In the genomic region with DNA sequence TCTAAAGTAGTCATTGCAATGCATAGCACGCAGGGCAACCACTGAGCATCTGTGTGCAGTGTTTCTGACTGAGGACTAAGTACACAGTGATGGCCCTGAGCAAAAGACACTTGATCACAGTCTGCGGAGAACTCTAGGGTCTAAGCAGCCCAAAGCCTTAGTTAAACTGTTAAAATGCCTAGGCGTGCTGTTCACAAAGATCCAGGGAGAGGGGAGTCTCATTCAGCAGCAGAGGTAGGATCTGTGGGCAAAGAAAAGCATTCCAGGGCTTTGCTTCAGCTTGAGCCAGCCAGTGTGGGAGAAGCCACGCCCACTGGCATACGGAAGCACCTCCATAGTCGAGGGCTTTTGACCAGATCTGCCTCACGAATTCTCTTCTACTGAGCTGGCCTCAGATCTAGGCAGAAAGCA, we compare ENCODE assay signal across 10 mouse cellular contexts. TPM values are rescaled to one million over a fixed set of nuclear protein-coding genes. Genes with fewer than 3 reads are reported as not detected.
DNase-seq lines count a peak whose midpoint lies in the region; ATAC-seq and TF ChIP-seq lines count a peak whose summit lies in the region.
"Had no signal": no experiment of that assay in that cellular context is flagged by ENCODE, and none has a peak within 500 bp of the region (broad histone marks: within the 10 kb centered on the region; RNA-seq: fewer than 3 reads in every experiment).

No protein-coding gene starts in this region.

- no peaks in the 10 kb centered on the region for H3K27me3 ChIP-seq in forebrain, embryonic 15.5 days
- no peaks in the 10 kb centered on the region for H3K27me3 ChIP-seq in kidney, postnatal 0 days (ENCODE audit: insufficient read depth, low read length)

- H3K9me3 ChIP-seq in forebrain, embryonic 15.5 days = no peaks in the 10 kb centered on the region
- no peaks in the 10 kb centered on the region for H3K9me3 ChIP-seq in kidney, postnatal 0 days (replicated peaks; ENCODE audit: low read length)

- peak overlapping the region; percentile 36; the same call in 1 of the 2 replicates for H3K9ac ChIP-seq in forebrain, embryonic 15.5 days (replicated peaks)
- H3K9ac ChIP-seq in kidney, postnatal 0 days (ENCODE audit: low read depth, low read length) = no peak overlapping the region

- DNase-seq in left cerebral cortex, adult 2 months (ENCODE audit: extremely low spot score in 1 of 2, low spot score in 2 of 2) = no peak
- DNase-seq in left cerebral cortex, postnatal 36 days (ENCODE audit: low spot score in 2 of 2) = no peak
- peak; percentile 43 for DNase-seq in kidney, postnatal 0 days (ENCODE audit: low spot score)
- DNase-seq in lung, postnatal 4 days = peak; percentile 9 to 25
- no peak for DNase-seq in gastrocnemius, postnatal 10 days
- no peak for DNase-seq in layer of hippocampus, postnatal 14 days (ENCODE audit: low spot score in 2 of 2)

- peaks cover 8% of the 10 kb centered on the region for H3K4me1 ChIP-seq in forebrain, embryonic 15.5 days
- no peaks in the 10 kb centered on the region for H3K4me1 ChIP-seq in kidney, postnatal 0 days (replicated peaks; ENCODE audit: insufficient read depth, low read length)

- peak overlapping the region; percentile 42 for H3K4me2 ChIP-seq in forebrain, embryonic 15.5 days (replicated peaks)
- H3K4me2 ChIP-seq in kidney, postnatal 0 days (ENCODE audit: low read length) = peak overlapping the region; percentile 46

- peak; percentile 74 for ATAC-seq in forebrain, embryonic 15.5 days (replicated peaks)
- ATAC-seq in kidney, postnatal 0 days (replicated peaks; ENCODE audit: low FRiP score, low read depth) = peak; percentile 82
- no peak for ATAC-seq in activated CD4-positive, CD25-positive, alpha-beta regulatory T cell, adult 4 months
- ATAC-seq: Patski had no signal

- TF ChIP-seq CTCF in left cerebral cortex, adult 2 months (IDR thresholded peaks at IDR 0.05) = no peak
- TF ChIP-seq CTCF in kidney, postnatal 0 days (IDR thresholded peaks at IDR 0.05; ENCODE audit: low read depth) = no peak

- 12% methylated on average over 7 of the region's 7 CpGs for WGBS in forebrain, embryonic 15.5 days
- WGBS in kidney, postnatal 0 days = 16% methylated on average over 7 of the region's 7 CpGs

- intact Hi-C loops in left cerebral cortex, adult 2 months (cut with DNase I) = no loop called here
- intact Hi-C loops in left cerebral cortex, postnatal 36 days (cut with DNase I) = no loop called here

- no peak overlapping the region for H3K27ac ChIP-seq in left cerebral cortex, adult 2 months
- H3K27ac ChIP-seq in forebrain, embryonic 15.5 days (replicated peaks) = no peak overlapping the region
- peak overlapping the region; percentile 47; the same call in 1 of the 2 replicates for H3K27ac ChIP-seq in kidney, postnatal 0 days

- no peaks in the 10 kb centered on the region for H3K36me3 ChIP-seq in forebrain, embryonic 15.5 days
- H3K36me3 ChIP-seq in kidney, postnatal 0 days (ENCODE audit: insufficient read depth, low read length) = no peaks in the 10 kb centered on the region

- peak overlapping the region; percentile 11; the same call in 1 of the 2 replicates for H3K4me3 ChIP-seq in left cerebral cortex, adult 2 months
- H3K4me3 ChIP-seq in forebrain, embryonic 15.5 days = peak overlapping the region; percentile 30
- no peak overlapping the region for H3K4me3 ChIP-seq in kidney, postnatal 0 days (replicated peaks; ENCODE audit: low read depth, low read length)

RNA-seq across cellular contexts. Expression of a gene that starts 19.7 kb away (rescaled TPM):
- not detected for total RNA-seq in left cerebral cortex, adult 2 months (2021)
- not detected for total RNA-seq in left cerebral cortex, postnatal 36 days (2021)
- polyA plus RNA-seq in forebrain, embryonic 15.5 days (2015; fragmentation: Nextera tagmentation; extraction: Ambion mirVana) = not detected in 2 replicates
- polyA plus RNA-seq in kidney, postnatal 0 days (2015; fragmentation: Nextera tagmentation; extraction: Ambion mirVana) = not detected in 2 replicates
- polyA plus RNA-seq in activated CD4-positive, CD25-positive, alpha-beta regulatory T cell, adult 4 months (2017; shearing (Covaris generic)) = not detected
- total RNA-seq in gastrocnemius, postnatal 10 days (2021) = under 1 TPM in 1 of 2 experiments, not detected in 1; 0.14 TPM
- total RNA-seq in layer of hippocampus, postnatal 14 days (2021) = not detected
- total RNA-seq: heart, adult 18-20 months had no signal
- polyA plus RNA-seq: Patski had no signal

Comparison
In these comparisons a context has a peak if more than half of its experiments do, and no peak if none do; other contexts are left out.
1. DNase-seq: peak in kidney, postnatal 0 days (single experiment) and lung, postnatal 4 days (2 of 2); none in left cerebral cortex, adult 2 months (0 of 2), left cerebral cortex, postnatal 36 days (0 of 2), gastrocnemius, postnatal 10 days (single experiment) and layer of hippocampus, postnatal 14 days (0 of 2).